Mouse (Mus musculus): Measurements from ENCODE around the gene Lepr. TPM values are rescaled to one million over a fixed set of nuclear protein-coding genes. Genes with fewer than 3 reads are reported as not detected.

Lepr gene
- total RNA-seq (2021), result 10 to 100 TPM; 11.7 to 17.3 TPM
- long read RNA-seq, experiment 1, full-length matches to known transcripts, result 1 of 1 reads
- long read RNA-seq, experiment 1, partial matches to known transcripts, result 0 of 1 reads
- long read RNA-seq, experiment 1, other reads (novel, unspliced or antisense), result 0 of 1 reads
- long read RNA-seq, experiment 2, full-length matches to known transcripts, result 1 of 3 reads
- long read RNA-seq, experiment 2, partial matches to known transcripts, result 0 of 3 reads
- long read RNA-seq, experiment 2, other reads (novel, unspliced or antisense), result 2 of 3 reads

- DNase-seq (ENCODE audit: low spot score in 2 of 2), result no peak
Measured at GRCm38 (mm10) chr4:101717367-101718121, at the start of gene Lepr. Lepr (plus strand) TSS chr4:101717404.

- no peak for DNase-seq (ENCODE audit: low spot score in 2 of 2)
Measured at GRCm38 (mm10) chr4:101669161-101669560, 48.0 kb upstream of the Lepr start.

GRCm38 (mm10) chr4:101669811-101670210 lies 47.4 kb upstream of the Lepr start:
- no peak for DNase-seq (ENCODE audit: low spot score in 2 of 2)

DNA sequence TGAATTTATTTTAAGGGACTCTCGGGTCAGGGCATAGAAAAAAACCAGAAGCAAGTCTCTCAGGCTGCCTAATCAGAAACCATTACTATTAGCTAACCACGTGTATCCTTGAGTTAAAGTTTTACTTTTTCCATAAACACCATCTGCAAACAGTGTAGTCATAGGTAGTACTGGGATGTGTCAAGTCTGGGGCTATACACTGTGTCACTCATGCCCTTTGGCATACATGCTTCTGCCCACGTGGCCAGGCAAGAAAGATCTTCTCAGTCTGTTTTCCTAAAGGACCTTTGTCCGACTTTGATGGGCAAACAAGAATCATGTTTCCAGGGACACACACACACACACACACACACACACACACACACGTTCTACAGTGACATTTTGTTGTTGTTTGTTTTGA lies 42.4 kb upstream of the Lepr start:
- no peak for DNase-seq (ENCODE audit: low spot score in 2 of 2)

DNA sequence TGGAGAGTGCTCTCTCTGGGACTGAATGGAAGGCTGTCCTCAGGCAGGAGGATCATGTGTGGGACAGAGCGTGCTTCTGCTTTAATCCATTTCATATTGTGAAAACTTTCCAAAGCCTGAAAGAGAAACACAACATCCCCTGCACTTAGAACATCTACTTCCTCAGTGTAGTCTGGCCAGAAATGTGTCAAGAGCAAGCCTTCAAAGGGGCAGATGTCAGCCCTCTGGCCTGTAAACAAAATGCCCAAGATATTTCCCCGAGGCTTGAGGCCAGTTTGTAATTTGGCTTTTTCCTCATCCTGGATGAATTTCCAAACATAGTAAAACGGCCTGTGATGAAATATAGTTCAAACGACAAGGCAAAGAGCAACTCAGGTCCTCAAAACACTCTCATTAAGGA lies 41.5 kb upstream of the Lepr start:
- DNase-seq (ENCODE audit: low spot score in 2 of 2), result no peak

DNA sequence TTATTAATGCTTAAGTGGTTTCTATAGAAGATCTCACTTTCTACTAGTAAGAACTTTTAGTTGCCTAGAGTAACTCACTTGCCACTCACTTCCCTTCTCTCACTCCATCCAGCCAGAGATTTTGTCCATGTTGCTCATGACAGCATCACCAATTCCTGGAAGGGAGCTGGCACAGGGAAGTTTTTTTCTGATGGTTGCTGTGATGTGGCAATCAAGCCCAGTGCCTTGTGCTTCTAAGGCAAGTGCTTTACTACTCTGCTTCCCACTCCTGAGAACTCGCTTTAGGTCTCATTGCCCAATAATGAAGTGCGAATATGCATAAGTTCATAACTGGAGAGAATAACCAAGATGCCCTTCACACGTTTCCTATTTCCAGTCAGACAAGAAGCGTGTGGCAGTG lies 34.6 kb upstream of the Lepr start:
- DNase-seq (ENCODE audit: low spot score in 2 of 2), result no peak

- no peak for DNase-seq (ENCODE audit: low spot score in 2 of 2)
Measured at GRCm38 (mm10) chr4:101683086-101683485, 34.1 kb upstream of the Lepr start.

DNA sequence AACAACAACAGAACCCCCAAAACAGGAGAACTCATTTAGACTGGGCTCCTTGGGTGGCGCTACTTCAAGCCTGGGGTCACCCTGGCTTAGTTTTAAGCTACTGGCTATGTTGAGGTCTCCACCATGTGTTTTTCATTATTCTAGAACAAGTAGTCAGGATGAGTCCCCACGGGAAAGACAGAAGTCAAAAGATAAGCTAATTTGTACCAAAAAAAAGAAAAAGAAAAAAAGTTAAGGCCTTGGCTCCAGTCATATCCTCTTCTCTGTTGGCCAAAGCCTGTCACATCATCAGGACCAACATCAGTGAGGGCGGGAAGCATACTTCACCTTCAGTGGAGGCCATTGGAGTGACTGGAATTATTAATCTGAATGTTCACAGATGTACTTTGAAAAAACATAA lies 32.4 kb upstream of the Lepr start:
- DNase-seq (ENCODE audit: low spot score in 2 of 2), result no peak

GRCm38 (mm10) chr4:101686227-101686810 lies 30.9 kb upstream of the Lepr start:
- DNase-seq (ENCODE audit: low spot score in 2 of 2), result no peak

- no peak for DNase-seq (ENCODE audit: low spot score in 2 of 2)
Measured at GRCm38 (mm10) chr4:101689241-101689640, 28.0 kb upstream of the Lepr start.

GRCm38 (mm10) chr4:101689645-101690044 lies 27.6 kb upstream of the Lepr start:
- no peak for DNase-seq (ENCODE audit: low spot score in 2 of 2)

DNA sequence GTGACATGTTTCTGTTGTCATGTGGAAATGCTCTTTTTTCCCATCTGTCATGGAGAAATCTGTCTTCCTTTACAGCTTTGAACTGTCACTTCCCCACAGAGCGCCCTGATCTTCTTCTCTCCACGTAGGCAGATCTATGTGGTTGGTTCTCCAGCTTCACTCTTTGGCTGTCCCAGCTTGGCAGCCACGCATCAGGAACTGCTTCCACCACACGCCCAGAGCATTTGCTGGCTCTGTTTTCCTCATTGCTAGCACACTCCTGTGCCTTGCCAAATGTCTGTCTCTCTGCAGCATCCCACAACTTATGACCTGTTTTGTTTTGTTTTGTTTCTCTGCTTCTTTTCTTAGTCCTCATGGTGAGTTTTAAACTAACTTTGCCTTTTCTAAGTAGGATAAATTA lies 24.3 kb upstream of the Lepr start:
- DNase-seq (ENCODE audit: low spot score in 2 of 2), result no peak

- no peak for DNase-seq (ENCODE audit: low spot score in 2 of 2)
Measured at GRCm38 (mm10) chr4:101694529-101694928, 22.7 kb upstream of the Lepr start.

- no peak for DNase-seq (ENCODE audit: low spot score in 2 of 2)
Measured at GRCm38 (mm10) chr4:101697236-101697635, 20.0 kb upstream of the Lepr start.

DNA sequence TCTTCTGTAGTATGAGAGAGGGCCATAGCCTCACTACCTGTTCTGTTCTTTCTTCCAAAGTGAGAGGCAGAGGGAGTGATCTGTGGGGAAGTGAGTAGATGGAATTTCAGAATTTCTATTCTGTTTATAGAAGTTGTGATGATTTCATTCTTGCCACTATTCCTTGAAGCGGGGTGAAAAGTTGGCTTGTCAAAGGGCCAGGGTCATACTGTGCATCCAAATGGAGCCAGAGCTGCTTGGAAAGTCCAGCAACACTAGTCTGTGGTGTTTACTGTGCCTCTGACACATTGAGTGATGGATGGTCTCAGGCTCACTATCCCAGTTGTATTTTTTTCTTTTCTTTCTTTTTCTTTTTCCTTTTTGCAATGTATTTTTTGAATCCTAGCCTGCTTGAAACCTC lies 17.8 kb upstream of the Lepr start:
- no peak for DNase-seq (ENCODE audit: low spot score in 2 of 2)

DNA sequence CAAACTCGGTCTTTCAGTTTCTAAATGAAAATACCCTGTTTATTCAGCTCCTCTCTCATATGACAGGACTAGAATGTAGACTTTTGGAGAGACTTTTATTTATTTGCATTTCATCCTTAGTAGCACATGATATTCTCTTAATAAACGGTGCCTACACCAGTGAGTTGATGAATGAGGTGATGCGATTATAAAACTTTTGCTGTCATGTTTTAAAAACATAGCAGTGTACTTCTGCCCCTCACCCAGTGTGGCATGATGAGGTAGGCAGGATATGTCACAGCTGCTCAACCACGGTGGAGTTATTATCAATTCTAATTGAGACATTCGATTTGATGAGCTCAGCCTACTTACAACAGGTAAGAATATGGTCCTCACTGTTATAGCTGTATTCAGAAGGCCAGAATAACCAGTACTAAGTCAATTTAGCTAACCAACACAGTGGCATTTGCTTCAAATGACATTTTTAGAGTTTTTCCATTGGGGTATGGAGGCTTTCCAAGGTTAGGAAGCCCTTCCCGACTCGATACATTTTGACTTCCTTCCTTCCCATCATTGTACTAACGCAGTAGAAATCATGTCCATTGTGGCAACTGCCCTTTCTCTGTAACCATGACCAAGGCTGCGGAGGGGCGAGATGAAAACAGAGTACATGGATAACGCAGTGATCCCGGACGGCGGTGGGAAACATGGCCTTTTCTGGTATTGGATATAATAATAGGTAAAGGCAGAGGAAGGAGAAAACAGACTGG lies 16.1 kb upstream of the Lepr start:
- DNase-seq (ENCODE audit: low spot score in 2 of 2), result no peak

GRCm38 (mm10) chr4:101705325-101705724 lies 11.9 kb upstream of the Lepr start:
- DNase-seq (ENCODE audit: low spot score in 2 of 2), result no peak

GRCm38 (mm10) chr4:101707234-101707633 lies 10.0 kb upstream of the Lepr start:
- DNase-seq (ENCODE audit: low spot score in 2 of 2), result no peak

GRCm38 (mm10) chr4:101707953-101708352 lies 9.3 kb upstream of the Lepr start:
- no peak for DNase-seq (ENCODE audit: low spot score in 2 of 2)

DNA sequence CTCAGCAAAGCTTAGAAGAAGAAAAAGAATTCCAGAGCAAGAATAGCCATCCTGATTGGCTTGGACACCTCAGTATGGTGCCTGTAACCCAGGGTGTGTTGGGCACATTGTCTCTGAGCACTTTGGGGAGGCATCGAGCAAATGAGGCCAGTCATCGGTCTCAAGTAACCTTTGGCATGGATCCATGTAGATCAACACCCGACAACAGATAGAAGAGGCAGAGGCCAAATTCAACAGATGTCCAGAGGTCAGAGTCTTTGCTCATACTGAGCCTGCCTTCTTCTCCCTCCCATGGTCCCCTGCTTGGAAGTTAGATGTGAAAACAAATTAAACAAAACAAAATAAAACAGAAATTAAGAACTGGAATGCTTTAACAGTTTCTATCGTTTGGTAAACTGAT lies 6.8 kb upstream of the Lepr start:
- DNase-seq (ENCODE audit: low spot score in 2 of 2), result no peak

- no peak for DNase-seq (ENCODE audit: low spot score in 2 of 2)
Measured at GRCm38 (mm10) chr4:101711100-101711499, 6.1 kb upstream of the Lepr start.

DNA sequence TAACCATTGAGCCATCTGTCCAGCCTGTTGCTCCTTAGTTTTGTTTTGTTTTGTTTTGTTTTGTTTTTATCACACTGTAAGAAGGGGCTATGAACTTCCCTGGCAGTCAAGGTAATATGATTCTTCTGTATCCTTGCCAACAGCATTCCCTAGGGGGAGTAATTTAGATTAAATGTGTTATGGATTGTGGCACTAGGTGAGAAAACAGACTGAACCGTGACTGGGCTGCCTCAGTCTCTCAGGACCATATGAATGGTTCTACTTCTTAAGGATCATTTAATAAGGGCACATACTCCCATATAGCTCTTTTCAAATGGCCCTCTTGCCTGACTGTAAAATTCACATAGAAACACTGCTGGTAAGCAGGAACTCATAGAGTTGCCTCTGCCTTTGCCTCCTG lies 4.6 kb upstream of the Lepr start:
- DNase-seq (ENCODE audit: low spot score in 2 of 2), result no peak

Data from adrenal gland, postnatal 4 days (tissue).